ENCODE assay signal across 21 mouse cellular contexts in the genomic region with DNA sequence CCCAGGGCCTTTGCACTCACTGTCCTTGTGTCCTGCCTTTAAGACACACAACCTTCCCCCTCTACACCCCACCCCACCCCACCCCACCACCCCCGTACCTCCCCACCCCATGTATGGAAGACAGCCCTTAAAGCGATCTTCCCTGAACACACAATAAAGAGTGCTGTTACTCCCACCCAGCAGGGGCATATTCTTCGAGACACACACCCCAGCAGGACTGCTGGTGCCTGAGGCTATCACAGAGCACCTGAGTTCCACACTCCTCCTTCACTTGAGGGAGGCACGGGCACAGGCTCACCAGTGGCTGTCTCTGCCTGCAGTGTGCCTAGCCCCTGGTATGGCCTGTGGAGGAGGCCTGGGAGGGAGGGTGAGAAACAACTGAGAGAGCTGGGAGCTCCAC.
DNase-seq lines count a peak whose midpoint lies in the region; ATAC-seq lines count a peak whose summit lies in the region.
"Had no signal": no experiment of that assay in that cellular context is flagged by ENCODE, and none has a peak within 500 bp of the region (broad histone marks: within the 10 kb centered on the region; RNA-seq: fewer than 3 reads in every experiment).

No protein-coding gene starts in this region.

- H3K4me1 ChIP-seq in forebrain, embryonic 13.5 days, result peaks cover 64% of the 10 kb centered on the region
- peaks cover 43% of the 10 kb centered on the region for H3K4me1 ChIP-seq in forebrain, embryonic 16.5 days (replicated peaks; ENCODE audit: control insufficient read depth, insufficient read depth, low read length)
- peaks cover 52% of the 10 kb centered on the region for H3K4me1 ChIP-seq in midbrain, embryonic 13.5 days (replicated peaks)
- H3K4me1 ChIP-seq in midbrain, embryonic 14.5 days (ENCODE audit: control insufficient read depth, insufficient read depth, low read length), result peaks cover 25% of the 10 kb centered on the region; the same call in 1 of the 2 replicates
- H3K4me1 ChIP-seq in forebrain, embryonic 14.5 days (ENCODE audit: control insufficient read depth, insufficient read depth, low read length), result peaks cover 27% of the 10 kb centered on the region

- H3K36me3 ChIP-seq in forebrain, embryonic 13.5 days (ENCODE audit: poor library complexity, severe bottlenecking), result no peaks in the 10 kb centered on the region
- H3K36me3 ChIP-seq in forebrain, embryonic 16.5 days (ENCODE audit: control insufficient read depth, insufficient read depth), result no peaks in the 10 kb centered on the region
- no peaks in the 10 kb centered on the region for H3K36me3 ChIP-seq in midbrain, embryonic 13.5 days
- no peaks in the 10 kb centered on the region for H3K36me3 ChIP-seq in midbrain, embryonic 14.5 days (ENCODE audit: control insufficient read depth, insufficient read depth, low read length)
- H3K36me3 ChIP-seq in forebrain, embryonic 14.5 days (ENCODE audit: control insufficient read depth, insufficient read depth, low read length), result no peaks in the 10 kb centered on the region
- H3K36me3 ChIP-seq: limb, embryonic 10.5 days; stomach, embryonic 15.5 days had no signal

- peak overlapping the region; percentile 89; the same call in 1 of the 2 replicates for H3K27ac ChIP-seq in forebrain, embryonic 13.5 days
- no peak overlapping the region for H3K27ac ChIP-seq in forebrain, embryonic 16.5 days (ENCODE audit: low read length)
- H3K27ac ChIP-seq in midbrain, embryonic 13.5 days, result peak overlapping the region; percentile 57; the same call in 1 of the 2 replicates
- H3K27ac ChIP-seq in midbrain, embryonic 14.5 days (replicated peaks; ENCODE audit: low read depth, low read length), result no peak overlapping the region
- peak overlapping the region; percentile 91; the same call in 1 of the 2 replicates for H3K27ac ChIP-seq in forebrain, embryonic 14.5 days (ENCODE audit: low read depth, low read length)
- H3K27ac ChIP-seq: embryonic facial prominence, embryonic 13.5 days; limb, embryonic 10.5 days; stomach, embryonic 15.5 days had no signal

- no peaks in the 10 kb centered on the region for H3K27me3 ChIP-seq in forebrain, embryonic 13.5 days
- no peaks in the 10 kb centered on the region for H3K27me3 ChIP-seq in forebrain, embryonic 16.5 days (replicated peaks; ENCODE audit: control insufficient read depth, insufficient read depth, low read length)
- H3K27me3 ChIP-seq in midbrain, embryonic 13.5 days, result no peaks in the 10 kb centered on the region
- H3K27me3 ChIP-seq in midbrain, embryonic 14.5 days (ENCODE audit: control insufficient read depth, insufficient read depth, low read length), result no peaks in the 10 kb centered on the region
- H3K27me3 ChIP-seq in forebrain, embryonic 14.5 days (replicated peaks; ENCODE audit: control insufficient read depth, insufficient read depth, low read length), result no peaks in the 10 kb centered on the region
- H3K27me3 ChIP-seq: embryonic facial prominence, embryonic 13.5 days; stomach, embryonic 15.5 days had no signal

- H3K4me3 ChIP-seq in forebrain, embryonic 13.5 days, result no peak overlapping the region
- H3K4me3 ChIP-seq in forebrain, embryonic 16.5 days (replicated peaks; ENCODE audit: low read length), result no peak overlapping the region
- H3K4me3 ChIP-seq in midbrain, embryonic 13.5 days (replicated peaks), result no peak overlapping the region
- no peak overlapping the region for H3K4me3 ChIP-seq in midbrain, embryonic 14.5 days (replicated peaks; ENCODE audit: low read depth, low read length)
- no peak overlapping the region for H3K4me3 ChIP-seq in forebrain, embryonic 14.5 days (ENCODE audit: low read depth, low read length)
- H3K4me3 ChIP-seq: embryonic facial prominence, embryonic 13.5 days; limb, embryonic 10.5 days; megakaryocyte, embryonic 14.5 days; stomach, embryonic 15.5 days had no signal

- no peak for ATAC-seq in forebrain, embryonic 13.5 days
- ATAC-seq in forebrain, embryonic 16.5 days, result no peak
- no peak for ATAC-seq in midbrain, embryonic 13.5 days
- no peak for ATAC-seq in midbrain, embryonic 14.5 days (ENCODE audit: low FRiP score, low TSS enrichment)
- ATAC-seq in forebrain, embryonic 14.5 days, result no peak
- ATAC-seq: liver, postnatal 0 days had no signal

- 54% methylated on average over 4 of the region's 4 CpGs for WGBS in forebrain, embryonic 13.5 days
- 43% methylated on average over 4 of the region's 4 CpGs for WGBS in forebrain, embryonic 16.5 days
- 64% methylated on average over 4 of the region's 4 CpGs for WGBS in midbrain, embryonic 13.5 days
- 48% methylated on average over 4 of the region's 4 CpGs for WGBS in midbrain, embryonic 14.5 days
- 45% methylated on average over 4 of the region's 4 CpGs for WGBS in forebrain, embryonic 14.5 days

- no peak overlapping the region; the same call in 1 of the 2 replicates for H3K9ac ChIP-seq in forebrain, embryonic 13.5 days
- no peak overlapping the region for H3K9ac ChIP-seq in forebrain, embryonic 16.5 days (replicated peaks; ENCODE audit: low read depth, low read length)
- H3K9ac ChIP-seq in midbrain, embryonic 13.5 days (replicated peaks), result no peak overlapping the region
- no peak overlapping the region for H3K9ac ChIP-seq in midbrain, embryonic 14.5 days (replicated peaks; ENCODE audit: low read length)
- H3K9ac ChIP-seq in forebrain, embryonic 14.5 days (ENCODE audit: low read length), result no peak overlapping the region
- H3K9ac ChIP-seq: embryonic facial prominence, embryonic 13.5 days; liver, postnatal 0 days; stomach, embryonic 15.5 days had no signal

- no peak overlapping the region for H3K4me2 ChIP-seq in forebrain, embryonic 13.5 days
- H3K4me2 ChIP-seq in forebrain, embryonic 16.5 days (ENCODE audit: low read length), result no peak overlapping the region
- no peak overlapping the region for H3K4me2 ChIP-seq in midbrain, embryonic 13.5 days (replicated peaks)
- H3K4me2 ChIP-seq in midbrain, embryonic 14.5 days (ENCODE audit: low read length), result no peak overlapping the region
- H3K4me2 ChIP-seq in forebrain, embryonic 14.5 days (ENCODE audit: low read length), result no peak overlapping the region
- H3K4me2 ChIP-seq: embryonic facial prominence, embryonic 13.5 days; stomach, embryonic 15.5 days had no signal

- DNase-seq in midbrain, embryonic 14.5 days, result no peak
- DNase-seq in ES-CJ7 (ENCODE audit: low read depth, low spot score), result peak; percentile 79
- DNase-seq in forebrain, embryonic 14.5 days (ENCODE audit: low spot score), result no peak
- no peak for DNase-seq in kidney, postnatal 10 days
- DNase-seq: adrenal gland, adult 2 months; cerebellum, adult 9-10 months; gastrocnemius, postnatal 25 days; kidney, adult 8-10 months; kidney, postnatal 25 days; liver, postnatal 0 days; lung, postnatal 10 days; right cerebral cortex, postnatal 14 days; spleen, adult 18-20 months; thymus, adult 18-20 months had no signal

- no peaks in the 10 kb centered on the region for H3K9me3 ChIP-seq in forebrain, embryonic 13.5 days (replicated peaks)
- no peaks in the 10 kb centered on the region for H3K9me3 ChIP-seq in forebrain, embryonic 16.5 days (ENCODE audit: control insufficient read depth, low read length)
- no peaks in the 10 kb centered on the region for H3K9me3 ChIP-seq in midbrain, embryonic 13.5 days
- no peaks in the 10 kb centered on the region for H3K9me3 ChIP-seq in midbrain, embryonic 14.5 days (ENCODE audit: control insufficient read depth, low read length)
- no peaks in the 10 kb centered on the region for H3K9me3 ChIP-seq in forebrain, embryonic 14.5 days (replicated peaks; ENCODE audit: control insufficient read depth, low read length)
- H3K9me3 ChIP-seq: embryonic facial prominence, embryonic 13.5 days; limb, embryonic 10.5 days; megakaryocyte, embryonic 14.5 days; stomach, embryonic 15.5 days had no signal

Comparison
In these comparisons a context has a peak if more than half of its experiments do, and no peak if none do; other contexts are left out.
1. H3K27ac ChIP-seq: peak in forebrain, embryonic 13.5 days (single experiment), midbrain, embryonic 13.5 days (single experiment) and forebrain, embryonic 14.5 days (single experiment); none in forebrain, embryonic 16.5 days (single experiment) and midbrain, embryonic 14.5 days (single experiment).